In the genomic region with DNA sequence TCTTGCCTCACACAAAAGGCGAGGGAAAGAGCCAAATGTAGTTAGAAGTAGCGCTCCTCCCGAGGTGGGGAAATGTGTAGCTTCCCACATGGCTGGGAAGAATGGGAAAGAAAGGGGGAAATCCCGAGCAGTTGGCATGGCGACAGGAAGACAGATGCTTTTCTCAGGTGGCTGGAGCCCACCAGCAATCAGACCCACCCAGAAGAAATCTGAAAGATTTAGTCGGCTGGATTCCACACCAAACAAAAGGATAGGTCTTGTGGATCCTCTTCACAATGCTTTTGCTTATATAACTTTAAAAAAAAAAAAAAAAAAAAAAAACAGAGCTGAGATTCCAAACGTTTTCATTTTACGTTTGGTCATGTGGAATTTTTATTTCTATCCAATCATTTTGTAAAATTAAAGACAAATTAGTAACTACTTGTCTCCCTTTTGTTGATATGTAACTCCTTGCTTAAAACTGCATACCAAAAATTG, we compare ENCODE assay signal across 8 mouse cellular contexts. TPM values are rescaled to one million over a fixed set of nuclear protein-coding genes. Genes with fewer than 3 reads are reported as not detected.
DNase-seq lines count a peak whose midpoint lies in the region; ATAC-seq and TF ChIP-seq lines count a peak whose summit lies in the region.

No protein-coding gene starts in this region.

- H3K27me3 ChIP-seq in heart, embryonic 14.5 days (ENCODE audit: control insufficient read depth, insufficient read depth, low read length) = no peaks in the 10 kb centered on the region
- H3K27me3 ChIP-seq in forebrain, embryonic 15.5 days = no peaks in the 10 kb centered on the region
- no peaks in the 10 kb centered on the region for H3K27me3 ChIP-seq in liver, postnatal 0 days (ENCODE audit: insufficient read depth, low read length)

- ATAC-seq in heart, embryonic 14.5 days (ENCODE audit: insufficient number of reproducible peaks, insufficient read depth, low FRiP score, low read depth) = no peak
- peak; percentile 61 for ATAC-seq in forebrain, embryonic 15.5 days (replicated peaks)
- no peak for ATAC-seq in liver, postnatal 0 days

- peak overlapping the region; percentile 46 for H3K4me2 ChIP-seq in heart, embryonic 14.5 days (ENCODE audit: low read length)
- peak overlapping the region; percentile 46 for H3K4me2 ChIP-seq in forebrain, embryonic 15.5 days (replicated peaks)
- H3K4me2 ChIP-seq in liver, postnatal 0 days (ENCODE audit: low read depth, low read length) = peak overlapping the region; percentile 58

- H3K9ac ChIP-seq in heart, embryonic 14.5 days (ENCODE audit: low read length) = peak overlapping the region; percentile 32
- H3K9ac ChIP-seq in ES-E14 (ENCODE audit: insufficient read depth, low read depth, low read length, poor library complexity, severe bottlenecking) = 0 out of 2 replicates have a peak overlapping the region, but pooled peaks have one; percentile 3
- peak overlapping the region; percentile 37 for H3K9ac ChIP-seq in forebrain, embryonic 15.5 days (replicated peaks)
- H3K9ac ChIP-seq in liver, postnatal 0 days (replicated peaks) = no peak overlapping the region

- H3K36me3 ChIP-seq in heart, embryonic 14.5 days (ENCODE audit: control insufficient read depth, insufficient read depth, low read length) = no peaks in the 10 kb centered on the region
- no peaks in the 10 kb centered on the region for H3K36me3 ChIP-seq in ES-E14 (ENCODE audit: control insufficient read depth, insufficient read depth, low read length, poor library complexity, severe bottlenecking)
- H3K36me3 ChIP-seq in forebrain, embryonic 15.5 days = no peaks in the 10 kb centered on the region
- no peaks in the 10 kb centered on the region for H3K36me3 ChIP-seq in liver, postnatal 0 days (replicated peaks; ENCODE audit: insufficient read depth, low read length)

- H3K9me3 ChIP-seq in heart, embryonic 14.5 days (ENCODE audit: control insufficient read depth, low read length) = no peaks in the 10 kb centered on the region
- no peaks in the 10 kb centered on the region for H3K9me3 ChIP-seq in ES-E14 (ENCODE audit: control insufficient read depth, insufficient read depth, low read depth, low read length)
- no peaks in the 10 kb centered on the region for H3K9me3 ChIP-seq in forebrain, embryonic 15.5 days
- no peaks in the 10 kb centered on the region for H3K9me3 ChIP-seq in liver, postnatal 0 days (ENCODE audit: low read length)

- H3K4me3 ChIP-seq in heart, embryonic 14.5 days (ENCODE audit: control insufficient read depth in 1 of 2, insufficient read depth in 1 of 2, low read depth in 1 of 2, low read length in 2 of 2) = peak overlapping the region; percentile 7; a peak in 1 of 4 replicates
- H3K4me3 ChIP-seq in ES-E14 (ENCODE audit: insufficient read depth in 1 of 2, low read depth in 1 of 2, low read length in 2 of 2, poor library complexity in 1 of 2, severe bottlenecking in 1 of 2) = no peak overlapping the region
- H3K4me3 ChIP-seq in forebrain, embryonic 15.5 days = peak overlapping the region; percentile 29
- no peak overlapping the region for H3K4me3 ChIP-seq in liver, postnatal 0 days (ENCODE audit: low read depth, low read length)

- 37% methylated on average over 8 of the region's 8 CpGs for WGBS in heart, embryonic 14.5 days
- 3% methylated on average over 8 of the region's 8 CpGs for WGBS in forebrain, embryonic 15.5 days
- 19% methylated on average over 8 of the region's 8 CpGs for WGBS in liver, postnatal 0 days (ENCODE audit: insufficient replicate concordance)

- in situ Hi-C loops in ES-E14 (cut with MboI; ENCODE audit: low sequenced_read_pairs in 2 of 2, unreplicated experiment in 2 of 2) = loop anchor here (10.0 to 25.0 kb wide), 2 partner anchors 63 to 225 kb away; a partner anchor contains a TSS

- peaks cover 25 to 33% of the 10 kb centered on the region in 2 experiments for H3K4me1 ChIP-seq in heart, embryonic 14.5 days (ENCODE audit: control insufficient read depth in 2 of 2, insufficient read depth in 2 of 2, low read length in 2 of 2)
- H3K4me1 ChIP-seq in ES-E14 (ENCODE audit: control insufficient read depth in 2 of 2, insufficient read depth in 2 of 2, low read length in 2 of 2, poor library complexity in 1 of 2) = peaks cover 12 to 28% of the 10 kb centered on the region in 2 experiments; a peak in 3 of 4 replicates
- H3K4me1 ChIP-seq in forebrain, embryonic 15.5 days = peaks cover 35% of the 10 kb centered on the region
- H3K4me1 ChIP-seq in liver, postnatal 0 days (ENCODE audit: insufficient read depth) = peaks cover 2% of the 10 kb centered on the region; the same call in 1 of the 2 replicates

- H3K27ac ChIP-seq in heart, embryonic 14.5 days (replicated peaks in 1 of 2; ENCODE audit: control insufficient read depth in 1 of 2, insufficient read depth in 1 of 2, low read depth in 2 of 2, low read length in 2 of 2) = peak overlapping the region; percentile 81 to 88
- no peak overlapping the region; the same call in 1 of the 2 replicates for H3K27ac ChIP-seq in ES-E14 (ENCODE audit: insufficient read depth, low read depth, low read length, poor library complexity, severe bottlenecking)
- peak overlapping the region; percentile 99 for H3K27ac ChIP-seq in forebrain, embryonic 15.5 days (replicated peaks)
- H3K27ac ChIP-seq in liver, postnatal 0 days (ENCODE audit: low read depth) = peak overlapping the region; percentile 85; the same call in 1 of the 2 replicates

- no peak for TF ChIP-seq EP300 in liver, postnatal 0 days (IDR thresholded peaks at IDR 0.05; ENCODE audit: low read depth)

- no peak for DNase-seq in heart, postnatal 25 days (ENCODE audit: low spot score)
- no peak for DNase-seq in ES-E14 (ENCODE audit: low read depth, low spot score)
- DNase-seq in liver, postnatal 0 days = no peak
- DNase-seq in B cell, adult 2 months = no peak
- DNase-seq in adrenal gland, adult 8-10 months = no peak
- no peak for DNase-seq in spleen, adult 18-20 months

- intact Hi-C loops in heart, postnatal 25 days (cut with DNase I) = loop anchor here (5.0 kb wide), 1 partner anchor 80 kb away; no protein-coding TSS in a partner anchor

- TF ChIP-seq CTCF in liver, postnatal 0 days (IDR thresholded peaks at IDR 0.05; ENCODE audit: low read depth) = no peak

TF ChIP-seq in ES-E14, 5 proteins besides CTCF, POLR2A, EP300 and RAD21:
- TF ChIP-seq ZC3H11A (IDR thresholded peaks at IDR 0.05; ENCODE audit: borderline replicate concordance, low read depth, low read length) (no peak), ZNF384 (IDR thresholded peaks at IDR 0.05; ENCODE audit: low read depth, low read length) (peak; percentile 67; the same call in 1 of the 2 replicates)

RNA-seq across cellular contexts. Expression of a gene that starts 10.0 kb away (rescaled TPM):
- polyA plus RNA-seq in heart, embryonic 14.5 days (2014; fragmentation: Nextera tagmentation; extraction: Ambion mirVana) = 49.9 and 59.3 TPM in 2 replicates
- 10 to 100 TPM; 15.8 to 16.7 TPM for total RNA-seq in heart, postnatal 25 days (2021)
- 41.5 and 54.3 TPM in 2 replicates for total RNA-seq in ES-E14 (2012; rRNA removed)
- 456 and 468 TPM in 2 replicates for polyA plus RNA-seq in forebrain, embryonic 15.5 days (2015; fragmentation: Nextera tagmentation; extraction: Ambion mirVana)
- polyA plus RNA-seq in liver, postnatal 0 days (2015; fragmentation: Nextera tagmentation; extraction: Ambion mirVana) = 6.2 and 8.3 TPM in 2 replicates
- 10 to 100 TPM; 30.0 to 52.2 (median 41.3) TPM for total RNA-seq in adrenal gland, adult 8-10 months (2022)

Comparison
In these comparisons a context has a peak if more than half of its experiments do, and no peak if none do; other contexts are left out.
1. H3K4me3 ChIP-seq: peak in heart, embryonic 14.5 days (2 of 2) and forebrain, embryonic 15.5 days (single experiment); none in ES-E14 (0 of 2) and liver, postnatal 0 days (single experiment).
2. Peak in every context shown above with its lines, with median percentiles within 50 percentile points of each other: H3K4me2 ChIP-seq.